Mouse (Mus musculus) CH12.LX (cell line): ENCODE data around the gene Coq10b. TPM values are rescaled to one million over a fixed set of nuclear protein-coding genes. Genes with fewer than 3 reads are reported as not detected.

Experiments used
- DNase-seq: peaks from one replicate; pipeline ENCODE4 v3.0.0-alpha.2; 2013; ENCODE audit errors: extremely low read depth
- H3K27ac ChIP-seq: 2 replicates; pipeline ENCODE4 v1.5.1; 2012; ENCODE audit warnings: low read depth, mild to moderate bottlenecking, control low read depth, moderate library complexity; ENCODE audit not compliant: insufficient read depth
- H3K27me3 ChIP-seq: replicated peaks from 2 replicates; pipeline ENCODE3; 2012; ENCODE audit warnings: inconsistent platforms
- H3K36me3 ChIP-seq, 2 experiments: replicated peaks in 1 of 2; 2 replicates each; pipeline versions ENCODE3 to v1.6.1; 2012; ENCODE audit warnings: inconsistent platforms in 1 of 2, low read length in 1 of 2, mild to moderate bottlenecking in 1 of 2, mixed read lengths in 1 of 2, moderate library complexity in 1 of 2; ENCODE audit not compliant: control insufficient read depth in 1 of 2, insufficient read depth in 1 of 2
- H3K4me1 ChIP-seq, 2 experiments: 2 replicates each; pipeline ENCODE4 v1.6.1; 2012; ENCODE audit warnings: inconsistent platforms in 1 of 2, moderate library complexity in 1 of 2; ENCODE audit not compliant: insufficient read depth in 2 of 2, control insufficient read depth in 1 of 2
- H3K4me2 ChIP-seq: 2 replicates; pipeline ENCODE4 v1.6.1; 2012; ENCODE audit warnings: low read depth, mild to moderate bottlenecking, control low read depth; ENCODE audit not compliant: poor library complexity, insufficient read depth, severe bottlenecking
- H3K4me3 ChIP-seq, 3 experiments: fragments of 150-350 bp in 1 of 3; sonication (generic) in 1 of 3; replicated peaks in 1 of 3; 2 replicates each; pipeline versions ENCODE3 to v1.5.1; 2011 to 2012; ENCODE audit warnings: low read depth in 2 of 3, low read length in 2 of 3, mild to moderate bottlenecking in 2 of 3, moderate library complexity in 2 of 3, control low read depth in 1 of 3, improper control_type of control experiment in 1 of 3, inconsistent platforms in 1 of 3, mixed read lengths in 1 of 3; ENCODE audit not compliant: poor library complexity in 1 of 3
- H3K79me2 ChIP-seq: replicated peaks from 2 replicates; pipeline ENCODE4 v1.6.1; 2012; ENCODE audit warnings: mild to moderate bottlenecking, moderate library complexity; ENCODE audit not compliant: control insufficient read depth, poor library complexity, insufficient read depth, severe bottlenecking; ENCODE audit errors: extremely low read depth
- H3K9ac ChIP-seq: 2 replicates; pipeline ENCODE4 v1.6.1; 2012; ENCODE audit warnings: low read depth, mild to moderate bottlenecking, control low read depth, moderate library complexity; ENCODE audit not compliant: insufficient read depth
- H3K9me3 ChIP-seq: replicated peaks from 2 replicates; pipeline ENCODE3; 2012; ENCODE audit warnings: low read length, inconsistent platforms, mixed read lengths
- BHLHE40 ChIP-seq: IDR thresholded peaks from 2 replicates; pipeline ENCODE4 v1.6.1; 2011; ENCODE audit warnings: mild to moderate bottlenecking, low read depth, low read length, improper control_type of control experiment
- CHD1 ChIP-seq: IDR thresholded peaks from 2 replicates; pipeline ENCODE4 v1.6.1; 2012; ENCODE audit warnings: low read depth, low read length, improper control_type of control experiment, inconsistent platforms
- CHD2 ChIP-seq: IDR thresholded peaks from 2 replicates; pipeline ENCODE4 v1.6.1; 2011; ENCODE audit warnings: low read length, improper control_type of control experiment
- CTCF ChIP-seq, 2 experiments: IDR thresholded peaks in 1 of 2; conservative IDR thresholded peaks in 1 of 2; 2 replicates each; pipeline ENCODE4 v1.5.1; 2011 to 2012; ENCODE audit warnings: low read depth in 2 of 2, low read length in 2 of 2, improper control_type of control experiment in 1 of 2, inconsistent platforms in 1 of 2, mild to moderate bottlenecking in 1 of 2, moderate library complexity in 1 of 2
- E2F4 ChIP-seq: IDR thresholded peaks from 2 replicates; pipeline ENCODE4 v1.6.1; 2011; ENCODE audit warnings: low read depth, low read length, improper control_type of control experiment; ENCODE audit not compliant: insufficient replicate concordance
- ETS1 ChIP-seq: conservative IDR thresholded peaks from 2 replicates; pipeline ENCODE4 v1.6.1; 2012; ENCODE audit warnings: low read depth, mild to moderate bottlenecking, inconsistent platforms, low read length, improper control_type of control experiment, moderate library complexity
- GABPA ChIP-seq: IDR thresholded peaks from 2 replicates; pipeline ENCODE4 v1.6.1; 2012; ENCODE audit warnings: low read depth, low read length, improper control_type of control experiment, inconsistent platforms; ENCODE audit not compliant: insufficient replicate concordance
- IRF4 ChIP-seq: IDR thresholded peaks from 2 replicates; pipeline ENCODE4 v1.6.1; 2014; ENCODE audit warnings: low read depth, mild to moderate bottlenecking, inconsistent platforms, low read length, improper control_type of control experiment
- KAT2A ChIP-seq: IDR thresholded peaks from 2 replicates; pipeline ENCODE4 v1.6.1; 2012; ENCODE audit warnings: low read length, improper control_type of control experiment, inconsistent platforms; ENCODE audit not compliant: insufficient replicate concordance
- MAFK ChIP-seq: IDR thresholded peaks from 2 replicates; pipeline ENCODE4 v1.6.1; 2011; ENCODE audit warnings: low read length, improper control_type of control experiment; ENCODE audit not compliant: insufficient replicate concordance
- MAX ChIP-seq: IDR thresholded peaks from 2 replicates; pipeline ENCODE4 v1.6.1; 2011; ENCODE audit warnings: low read length, improper control_type of control experiment
- MAZ ChIP-seq: IDR thresholded peaks from 2 replicates; pipeline ENCODE4 v1.6.1; 2012; ENCODE audit warnings: low read depth, mild to moderate bottlenecking, inconsistent platforms, low read length, improper control_type of control experiment, moderate library complexity
- MEF2A ChIP-seq: IDR thresholded peaks from 2 replicates; pipeline ENCODE4 v1.6.1; 2014; ENCODE audit warnings: low read depth, mild to moderate bottlenecking, inconsistent platforms, low read length, improper control_type of control experiment, borderline replicate concordance
- MYC ChIP-seq: IDR thresholded peaks from 2 replicates; pipeline ENCODE4 v1.6.1; 2011; ENCODE audit warnings: low read depth, mild to moderate bottlenecking, improper control_type of control experiment, low read length
- NELFE ChIP-seq: IDR thresholded peaks from 2 replicates; pipeline ENCODE4 v1.6.1; 2011; ENCODE audit warnings: low read depth, low read length, improper control_type of control experiment
- NRF1 ChIP-seq: IDR thresholded peaks from 2 replicates; pipeline ENCODE4 v1.6.1; 2014; ENCODE audit warnings: low read depth, mild to moderate bottlenecking, inconsistent platforms, low read length, improper control_type of control experiment, moderate library complexity
- POLR2A ChIP-seq: IDR thresholded peaks from 2 replicates; pipeline ENCODE4 v1.6.1; 2011; ENCODE audit warnings: low read depth, mild to moderate bottlenecking, improper control_type of control experiment, low read length
- POLR2AphosphoS2 ChIP-seq: IDR thresholded peaks from 2 replicates; pipeline ENCODE4 v1.6.1; 2011; ENCODE audit warnings: low read depth, low read length, improper control_type of control experiment
- RCOR1 ChIP-seq: conservative IDR thresholded peaks from 2 replicates; pipeline ENCODE4 v1.6.1; 2012; ENCODE audit warnings: low read depth, mild to moderate bottlenecking, inconsistent platforms, low read length, improper control_type of control experiment
- SIN3A ChIP-seq: IDR thresholded peaks from 2 replicates; pipeline ENCODE4 v1.6.1; 2012; ENCODE audit warnings: low read length, improper control_type of control experiment, inconsistent platforms
- TCF12 ChIP-seq: IDR thresholded peaks from 2 replicates; pipeline ENCODE4 v1.6.1; 2014; ENCODE audit warnings: low read depth, mild to moderate bottlenecking, inconsistent platforms, low read length, improper control_type of control experiment
- UBTF ChIP-seq: IDR thresholded peaks from 2 replicates; pipeline ENCODE4 v1.6.1; 2012; ENCODE audit warnings: low read depth, mild to moderate bottlenecking, inconsistent platforms, low read length, improper control_type of control experiment, moderate library complexity
- USF2 ChIP-seq: conservative IDR thresholded peaks from 2 replicates; pipeline ENCODE4 v1.6.1; 2011; ENCODE audit warnings: low read depth, low read length, improper control_type of control experiment
- ZMIZ1 ChIP-seq: IDR thresholded peaks from 2 replicates; pipeline ENCODE4 v1.6.1; 2012; ENCODE audit warnings: low read depth, mild to moderate bottlenecking, inconsistent platforms, low read length, improper control_type of control experiment
- dilution Hi-C: fragments of 300-500 bp; cut with MboI; formaldehyde crosslinking; loops from 2 replicates; pipeline ENCODE4 v1.14.3; 2020; ENCODE audit warnings: low sequenced_read_pairs; ENCODE audit not compliant: extremely low pct_unique_long_range_greater_than_20kb, extremely low pct_ligation_motif_present
- in situ Hi-C: fragments of 300-500 bp; cut with MboI; formaldehyde crosslinking; loops from 3 replicates; pipeline ENCODE4 v1.14.3; 2019; ENCODE audit warnings: low sequenced_read_pairs, low pct_ligation_motif_present, low pct_unique_long_range_greater_than_20kb, mixed read lengths
- polyA plus RNA-seq: library from polyadenylated mRNA; unstranded; fragments of >175 nt; gene quantifications from 2 replicates; pipeline ENCODE4 v1.2.1, GENCODE M21; 2012; ENCODE audit warnings: low read depth; ENCODE audit not compliant: insufficient read length
- total RNA-seq, 2 experiments: library from RNA; depleted of rRNA; stranded (reverse); fragments of 300-350 nt in 1 of 2; fragments of >200 nt in 1 of 2; gene quantifications; 2 replicates each; pipeline ENCODE4 v1.2.3; 2012 to 2014

The Coq10b gene
- total and polyA plus RNA-seq, 3 experiments = 3.0 to 14.4 (median 7.0) TPM

DNA sequence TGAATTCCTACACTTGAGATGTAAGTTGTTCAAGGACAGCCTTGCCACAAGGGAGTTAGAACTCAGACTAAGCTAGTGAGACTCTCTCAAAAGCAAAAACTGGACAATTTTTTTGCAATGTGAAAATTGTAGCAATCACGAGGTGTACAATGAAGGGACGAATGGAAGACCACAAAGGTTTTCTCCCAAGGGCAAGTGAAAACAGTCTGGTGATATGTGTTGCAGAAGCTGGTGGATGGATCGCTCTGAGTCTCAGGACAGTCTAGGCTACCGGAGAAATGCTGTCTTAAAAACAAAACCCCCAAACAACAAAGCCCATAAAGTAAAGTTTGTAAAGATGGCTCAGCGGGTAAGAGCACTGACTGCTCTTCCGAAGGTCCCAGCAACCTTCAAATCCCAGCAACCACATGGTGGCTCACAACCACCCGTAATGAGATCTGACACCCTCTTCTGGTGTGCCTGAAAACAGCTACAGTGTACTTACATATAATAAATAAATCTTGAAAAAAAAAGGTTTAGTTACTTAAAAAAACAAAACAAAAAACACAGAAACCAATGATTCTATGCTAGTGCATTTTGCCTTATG lies 33.3 kb downstream of the Coq10b start:
- Histone ChIP-seq H3K36me3 (peaks cover 36 to 58% of the 10 kb centered on the region in 2 experiments), H3K4me1 (peaks cover 4 to 45% of the 10 kb centered on the region in 2 experiments; a peak in 3 of 4 replicates), H3K79me2 (peaks cover 80% of the 10 kb centered on the region), H3K9me3 (peaks cover 4% of the 10 kb centered on the region), H3K27ac (no peak overlapping the region), H3K4me3 (peak overlapping the region; percentile 95 to 100 (median 100)), H3K27me3 (no peaks in the 10 kb centered on the region), H3K4me2 (peak overlapping the region; percentile 99), H3K9ac (peak overlapping the region; percentile 94)
- DNase-seq = no peak
- TF ChIP-seq MYC (peak; percentile 56), ETS1 (no peak), CTCF (conservative IDR thresholded peaks at IDR 0.05 in 1 of 2, IDR thresholded peaks at IDR 0.05 in 1 of 2; ENCODE audit: low read depth in 2 of 2, low read length in 2 of 2) (peak in 1 of 2 experiments; percentile 56; a peak in 2 of 4 replicates)
- dilution Hi-C loops (no loop called here), in situ Hi-C loops (no loop called here)

- dilution Hi-C loops = no loop called here
- H3K36me3 ChIP-seq = peaks cover 36 to 56% of the 10 kb centered on the region in 2 experiments
- in situ Hi-C loops = no loop called here
Measured at GRCm38 (mm10) chr1:55086868-55087400, 34.4 kb downstream of the Coq10b start.

DNA sequence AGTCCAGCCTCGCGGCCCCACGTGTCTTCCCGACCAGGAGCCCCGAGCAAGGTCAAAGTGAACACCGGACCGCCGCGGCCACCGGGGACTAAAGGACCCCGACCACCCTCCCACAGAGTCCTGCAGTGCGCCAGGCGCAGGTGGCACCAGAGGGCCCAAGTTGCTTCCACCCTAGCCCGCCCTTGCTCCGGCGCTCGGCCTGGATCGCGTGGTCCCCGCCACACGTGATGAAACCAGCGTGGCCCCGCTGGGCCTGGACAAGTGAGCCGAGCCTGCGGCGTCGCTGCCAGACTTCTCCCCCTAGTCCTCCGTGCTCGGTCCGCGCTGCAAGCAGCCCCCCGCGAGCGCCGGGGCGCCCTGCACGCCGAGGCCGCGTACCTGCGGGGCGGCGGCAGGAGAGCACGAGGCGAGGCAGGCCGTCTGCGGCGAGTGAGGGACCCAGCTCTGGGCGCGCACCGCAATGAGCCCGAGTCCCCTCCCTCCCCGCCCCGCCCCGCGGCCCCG lies 34.9 kb downstream of the Coq10b start:
- peaks cover 4 to 46% of the 10 kb centered on the region in 2 experiments; a peak in 3 of 4 replicates for H3K4me1 ChIP-seq
- dilution Hi-C loops = no loop called here
- peak overlapping the region; percentile 94 for H3K9ac ChIP-seq
- H3K27ac ChIP-seq = peak overlapping the region; percentile 92
- H3K36me3 ChIP-seq = peaks cover 34 to 56% of the 10 kb centered on the region in 2 experiments
- no peaks in the 10 kb centered on the region for H3K27me3 ChIP-seq
- no peak for TF ChIP-seq E2F4
- TF ChIP-seq MAX = peak; percentile 51; the same call in 1 of the 2 replicates
- TF ChIP-seq POLR2AphosphoS2 = peak; percentile 39; the same call in 1 of the 2 replicates
- TF ChIP-seq TCF12 = 0 out of 2 replicates have a peak, but pooled peaks have one; percentile 71
- TF ChIP-seq IRF4 = no peak
- no peak for TF ChIP-seq GABPA
- TF ChIP-seq BHLHE40 = peak; percentile 62
- TF ChIP-seq MYC = 0 out of 2 replicates have a peak, but pooled peaks have one; percentile 51
- TF ChIP-seq MAZ = no peak
- peak; percentile 86 for TF ChIP-seq NELFE
- TF ChIP-seq NRF1 = no peak
- TF ChIP-seq CHD2 = no peak
- peak; percentile 80; the same call in 1 of the 2 replicates for TF ChIP-seq ZMIZ1
- TF ChIP-seq POLR2A = peak; percentile 75
- no peak for TF ChIP-seq RCOR1
- in situ Hi-C loops = no loop called here
- H3K9me3 ChIP-seq = peaks cover 3% of the 10 kb centered on the region
- peaks cover 71% of the 10 kb centered on the region for H3K79me2 ChIP-seq
- DNase-seq = peak; percentile 41
- H3K4me2 ChIP-seq = no peak overlapping the region
- H3K4me3 ChIP-seq = peak overlapping the region; percentile 95 to 100 (median 100)

More at GRCm38 (mm10) chr1:55086868-55087400, 34.4 kb downstream of the Coq10b start:
- Histone ChIP-seq H3K9ac (peak overlapping the region; percentile 94), H3K27ac (peak overlapping the region; percentile 92), H3K27me3 (no peaks in the 10 kb centered on the region)
- TF ChIP-seq RCOR1 (no peak), NRF1 (no peak), MEF2A (no peak), SIN3A (peak; percentile 56; the same call in 1 of the 2 replicates), USF2 (no peak), KAT2A (no peak), POLR2AphosphoS2 (no peak), CHD1 (0 out of 2 replicates have a peak, but pooled peaks have one; percentile 55), ZMIZ1 (0 out of 2 replicates have a peak, but pooled peaks have one; percentile 27), UBTF (no peak), MAFK (no peak)
- TF ChIP-seq, all 38 proteins: peak for 3
- peak overlapping the region; percentile 88 for H3K4me2 ChIP-seq
- H3K4me3 ChIP-seq = peak overlapping the region; percentile 95 to 100 (median 100)
- peaks cover 74% of the 10 kb centered on the region for H3K79me2 ChIP-seq
- peaks cover 4% of the 10 kb centered on the region for H3K9me3 ChIP-seq
- H3K4me1 ChIP-seq = peaks cover 4 to 49% of the 10 kb centered on the region in 2 experiments; a peak in 3 of 4 replicates
- DNase-seq = no peak
